Mouse (Mus musculus): ENCODE data around the gene H2-M3.

The H2-M3 gene

DNA sequence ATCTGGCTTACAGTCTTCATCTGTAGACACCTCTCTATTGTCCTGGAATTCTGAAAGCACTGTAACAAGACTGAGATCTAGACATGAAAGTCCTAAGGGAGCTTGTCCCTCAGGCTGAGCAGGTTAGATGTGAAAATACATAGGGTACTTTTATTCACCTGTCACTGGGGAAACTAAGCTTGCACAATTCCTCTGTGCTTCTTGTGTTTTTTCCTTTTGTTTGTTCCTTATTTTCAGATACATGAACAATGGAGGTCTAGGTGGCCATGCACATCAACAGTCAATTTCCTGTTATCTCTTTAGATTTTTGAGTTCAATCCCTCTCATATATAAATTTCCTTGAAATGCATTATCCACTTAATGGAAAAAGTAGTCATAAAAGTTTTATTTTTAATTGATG lies 46.9 kb downstream of the H2-M3 start, which contains the start of gene Olfr102:
Olfr102 (minus strand) TSS at position 101 of the 400 bp plus-strand sequence.
- TF ChIP-seq GATA4 (IDR thresholded peaks at IDR 0.05; ENCODE audit: insufficient replicate concordance, low read length): no peak
